Mouse (Mus musculus) neural tube, embryonic 11.5 days (tissue): ENCODE data around the gene Itpr1. TPM values are rescaled to one million over a fixed set of nuclear protein-coding genes. Genes with fewer than 3 reads are reported as not detected.

Experiments used
- ATAC-seq: fragments of 200-750 bp; cut with Nextera tagmentation; 2 replicates; pipeline ENCODE4 v1.8.0; 2017; ENCODE audit warnings: moderate number of reproducible peaks, mild to moderate bottlenecking, moderate TSS enrichment, moderate library complexity; ENCODE audit not compliant: insufficient read depth, low FRiP score, low TSS enrichment
- DNase-seq: peaks from one replicate; pipeline ENCODE4 v3.0.0-alpha.2; 2015; ENCODE audit warnings: low spot score
- H3K27ac ChIP-seq: fragments of 300-500 bp; sonication (generic); 2 replicates; pipeline ENCODE4 v1.5.1; 2014; ENCODE audit warnings: low read depth, mild to moderate bottlenecking, low read length
- H3K27me3 ChIP-seq: fragments of 300-500 bp; sonication (generic); 2 replicates; pipeline ENCODE4 v1.6.1; 2014; ENCODE audit warnings: mild to moderate bottlenecking, low read length, mixed read lengths; ENCODE audit not compliant: control insufficient read depth, insufficient read depth
- H3K36me3 ChIP-seq: fragments of 300-500 bp; sonication (generic); 2 replicates; pipeline ENCODE4 v1.6.1; 2014; ENCODE audit warnings: mild to moderate bottlenecking, low read length, moderate library complexity, mixed read lengths; ENCODE audit not compliant: control insufficient read depth, insufficient read depth
- H3K4me1 ChIP-seq: fragments of 300-500 bp; sonication (generic); 2 replicates; pipeline ENCODE4 v1.6.1; 2014; ENCODE audit warnings: low read length, mixed read lengths; ENCODE audit not compliant: control insufficient read depth, insufficient read depth
- H3K4me2 ChIP-seq: fragments of 300-500 bp; sonication (generic); 2 replicates; pipeline ENCODE4 v1.6.1; 2014; ENCODE audit warnings: low read depth, mild to moderate bottlenecking, moderate library complexity
- H3K4me3 ChIP-seq: fragments of 300-500 bp; sonication (generic); 2 replicates; pipeline ENCODE4 v1.5.1; 2014; ENCODE audit warnings: low read depth, low read length
- H3K9ac ChIP-seq: fragments of 300-500 bp; sonication (generic); 2 replicates; pipeline ENCODE4 v1.6.1; 2014; ENCODE audit warnings: mild to moderate bottlenecking, low read length
- H3K9me3 ChIP-seq: fragments of 300-500 bp; sonication (generic); 2 replicates; pipeline ENCODE4 v1.6.1; 2016; ENCODE audit warnings: low read length; ENCODE audit not compliant: control insufficient read depth
- WGBS: fragments of 180-500 bp; shearing (Covaris S2); extraction: QIAGEN DNeasy Blood & Tissue Kit; methylation state at CpG from one replicate; pipeline ENCODE4 v1.1.7; 2014; 5-methylcytosine and 5-hydroxymethylcytosine counted together
- polyA plus RNA-seq: library from polyadenylated mRNA; unstranded; fragments of >200 nt; fragmentation: Nextera tagmentation; extraction: Ambion mirVana; gene quantifications from 2 replicates; pipeline ENCODE4 v1.2.1, GENCODE M21; 2014

The Itpr1 gene
- polyA plus RNA-seq, 1 experiment from 2014 or later, result 8.4 TPM

DNA sequence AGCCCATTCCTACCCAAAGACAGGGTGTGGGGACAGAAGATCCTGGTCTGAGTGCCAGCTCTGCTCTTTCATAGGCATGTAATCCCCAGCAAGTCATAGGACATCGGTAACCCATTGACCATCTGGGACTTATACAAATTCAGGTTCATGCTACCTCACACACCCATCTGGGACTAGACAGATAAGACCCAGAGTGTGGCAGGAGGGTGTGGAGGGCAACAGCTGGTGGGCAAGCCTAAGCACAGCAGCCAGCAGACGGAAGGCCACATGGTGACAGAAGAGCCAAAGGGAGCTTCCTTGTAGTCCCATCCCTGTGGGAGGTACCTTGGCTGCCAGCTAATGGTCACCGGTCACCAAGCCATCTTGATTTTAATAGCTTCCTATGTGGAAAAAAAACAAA is 316.3 kb downstream of the Itpr1 start:
- H3K27me3 ChIP-seq, result no peaks in the 10 kb centered on the region
- no peak overlapping the region for H3K4me3 ChIP-seq
- ATAC-seq, result no peak
- no peak overlapping the region for H3K27ac ChIP-seq
- no peaks in the 10 kb centered on the region for H3K9me3 ChIP-seq
- WGBS, result 91% methylated on average over 3 of the region's 3 CpGs
- H3K4me2 ChIP-seq, result no peak overlapping the region
- H3K4me1 ChIP-seq, result 0 out of 2 replicates have a peak, but pooled peaks cover 2% of the 10 kb centered on the region
- no peaks in the 10 kb centered on the region for H3K36me3 ChIP-seq
- DNase-seq, result no peak
- no peak overlapping the region for H3K9ac ChIP-seq

DNA sequence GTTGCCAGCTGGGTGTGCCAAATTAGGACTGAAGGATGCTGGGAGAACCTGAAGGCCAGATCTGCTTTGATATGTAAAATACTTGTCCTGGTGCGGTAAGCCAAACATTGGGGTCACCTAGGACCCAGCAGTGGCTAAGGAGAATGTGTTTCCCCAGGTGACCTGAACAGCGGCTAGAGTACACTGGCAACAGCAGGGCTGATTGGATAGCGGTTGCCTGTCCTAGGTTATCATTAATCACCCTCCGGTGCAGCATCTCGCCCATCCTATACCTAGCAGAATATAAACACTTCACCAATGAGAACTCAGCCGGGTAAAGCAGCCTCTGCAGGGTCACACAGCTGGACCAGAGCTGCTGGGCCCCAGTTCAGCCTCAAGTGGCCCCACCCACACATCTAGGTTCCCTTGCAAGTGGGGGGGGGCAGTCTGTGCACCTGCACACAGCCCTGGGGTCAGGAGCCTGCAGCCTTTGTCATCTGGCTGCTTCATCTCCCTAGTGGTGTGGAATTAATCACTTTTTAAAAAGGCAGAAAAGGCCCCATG is 318.0 kb downstream of the Itpr1 start:
- Histone ChIP-seq H3K4me3 (no peak overlapping the region), H3K27me3 (no peaks in the 10 kb centered on the region), H3K9me3 (no peaks in the 10 kb centered on the region), H3K4me1 (0 out of 2 replicates have a peak, but pooled peaks cover 2% of the 10 kb centered on the region), H3K36me3 (no peaks in the 10 kb centered on the region), H3K4me2 (no peak overlapping the region), H3K9ac (no peak overlapping the region), H3K27ac (0 out of 2 replicates have a peak overlapping the region, but pooled peaks have one; percentile 29)
- ATAC-seq (peak; percentile 80), DNase-seq (peak; percentile 28)
- 40% methylated on average over 6 of the region's 6 CpGs for WGBS

DNA sequence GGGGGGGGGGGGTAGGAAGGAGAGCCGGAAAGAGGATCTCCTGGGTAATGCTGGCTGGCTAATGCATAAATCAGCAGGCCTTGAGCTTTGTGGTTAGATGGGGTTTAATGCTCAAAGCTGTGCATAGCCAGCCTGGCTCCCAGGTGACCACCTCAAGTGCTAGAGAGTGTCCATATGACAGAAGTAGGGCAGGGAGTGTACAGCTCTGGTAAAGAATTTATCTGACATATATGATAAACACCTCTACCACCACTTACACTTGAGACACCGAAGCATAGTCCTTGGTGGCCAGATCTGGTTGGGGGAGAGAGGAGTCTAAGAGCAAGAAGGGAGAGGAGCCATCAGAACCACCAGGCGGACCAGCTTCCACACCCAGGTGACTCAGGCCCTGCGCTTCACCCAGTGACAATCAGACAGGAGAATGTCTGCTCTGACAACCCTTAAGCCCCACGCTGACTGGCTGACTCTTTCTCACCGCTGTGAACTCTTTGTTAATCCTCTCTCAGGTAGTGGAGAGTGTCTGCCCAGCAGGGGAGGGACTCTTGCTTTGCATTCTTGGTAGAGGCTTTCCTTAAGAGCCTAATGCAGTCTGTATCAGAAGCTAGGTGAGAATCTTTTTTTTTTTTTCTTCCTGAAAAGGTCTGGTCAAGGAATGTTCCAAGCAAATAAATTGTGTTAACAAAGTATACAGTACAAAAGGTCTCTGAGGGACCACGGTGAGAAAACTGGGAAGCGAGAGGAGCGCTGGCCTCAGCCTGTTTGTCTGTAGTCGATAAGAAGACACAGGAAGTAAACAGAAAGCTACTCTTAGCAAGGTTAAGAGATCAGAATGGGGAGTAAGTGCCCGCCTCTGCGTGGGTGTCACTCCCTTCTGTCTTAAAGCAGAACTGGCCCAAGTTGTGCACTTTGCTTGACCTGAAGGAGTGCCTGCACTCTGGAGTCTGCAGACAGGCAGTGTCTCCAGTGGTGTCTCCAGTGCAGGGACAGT is 318.7 kb downstream of the Itpr1 start:
- H3K4me1 ChIP-seq, result 0 out of 2 replicates have a peak, but pooled peaks cover 2% of the 10 kb centered on the region
- no peak overlapping the region for H3K9ac ChIP-seq
- ATAC-seq, result peak; percentile 56; the same call in 1 of the 2 replicates
- H3K4me2 ChIP-seq, result no peak overlapping the region
- no peaks in the 10 kb centered on the region for H3K27me3 ChIP-seq
- H3K27ac ChIP-seq, result no peak overlapping the region
- no peak overlapping the region for H3K4me3 ChIP-seq
- no peak for DNase-seq
- no peaks in the 10 kb centered on the region for H3K36me3 ChIP-seq
- 44% methylated on average over 12 of the region's 12 CpGs for WGBS
- H3K9me3 ChIP-seq, result no peaks in the 10 kb centered on the region

DNA sequence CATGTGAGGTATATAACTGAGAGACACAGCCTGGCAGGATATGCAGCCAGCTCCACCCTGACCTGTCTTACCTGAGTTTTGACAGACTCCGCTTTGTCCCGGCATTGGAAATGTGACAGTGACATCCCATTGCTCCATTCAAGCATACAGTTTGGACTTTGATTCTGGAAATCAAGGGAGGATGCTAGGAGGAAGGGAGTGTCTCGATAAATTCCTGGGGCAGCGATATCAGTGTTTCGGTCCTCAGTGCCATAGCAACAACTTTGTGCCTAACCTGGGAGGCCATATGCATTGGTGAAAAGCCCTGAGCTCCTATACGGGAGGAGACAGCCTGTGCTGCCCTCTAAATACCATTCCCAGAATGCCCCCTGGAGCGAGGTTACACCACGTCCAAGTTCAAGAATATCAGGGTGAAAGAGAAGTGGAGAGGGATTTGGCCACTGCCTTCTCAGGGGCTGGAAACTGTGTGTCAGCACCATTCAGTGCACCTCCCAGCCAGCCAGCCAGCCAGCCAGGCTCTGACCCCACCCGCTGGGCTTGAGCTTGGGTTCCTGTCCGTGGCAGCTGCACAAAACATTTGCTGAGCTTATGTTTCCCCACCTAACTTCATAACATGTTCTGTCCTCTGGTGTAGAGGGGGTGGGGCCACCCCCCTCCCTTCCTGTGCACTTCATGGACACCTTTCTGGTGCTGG is 319.7 kb downstream of the Itpr1 start:
- Histone ChIP-seq H3K27ac (no peak overlapping the region), H3K4me1 (0 out of 2 replicates have a peak, but pooled peaks cover 2% of the 10 kb centered on the region), H3K4me3 (no peak overlapping the region), H3K9me3 (no peaks in the 10 kb centered on the region), H3K9ac (no peak overlapping the region), H3K4me2 (no peak overlapping the region), H3K27me3 (no peaks in the 10 kb centered on the region), H3K36me3 (no peaks in the 10 kb centered on the region)
- no peak for DNase-seq
- ATAC-seq, result no peak
- WGBS, result 87% methylated on average over 10 of the region's 10 CpGs

DNA sequence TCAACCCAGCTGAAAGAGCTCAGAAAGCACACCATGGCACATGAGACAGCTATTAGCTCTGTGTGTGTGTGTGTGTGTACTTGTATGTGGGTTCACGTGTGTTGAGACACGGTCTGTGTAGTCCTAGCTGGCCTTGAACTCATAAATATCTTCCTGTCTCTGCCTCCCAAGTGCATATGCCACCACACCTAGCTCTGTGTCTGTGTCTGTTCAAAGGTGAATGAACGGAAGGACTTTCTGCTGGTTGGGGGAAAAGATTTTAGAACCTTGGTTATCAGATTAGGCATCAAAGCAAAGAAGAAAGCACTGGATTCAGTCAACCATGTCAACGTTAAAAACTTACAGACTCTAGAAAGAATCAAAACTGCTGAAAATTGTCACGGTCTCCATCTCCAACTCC is 321.2 kb downstream of the Itpr1 start:
- no peak for DNase-seq
- no peaks in the 10 kb centered on the region for H3K36me3 ChIP-seq
- H3K4me2 ChIP-seq, result no peak overlapping the region
- no peak overlapping the region for H3K27ac ChIP-seq
- H3K4me1 ChIP-seq, result 0 out of 2 replicates have a peak, but pooled peaks cover 2% of the 10 kb centered on the region
- H3K9me3 ChIP-seq, result no peaks in the 10 kb centered on the region
- H3K4me3 ChIP-seq, result no peak overlapping the region
- no peak for ATAC-seq
- no peaks in the 10 kb centered on the region for H3K27me3 ChIP-seq
- H3K9ac ChIP-seq, result no peak overlapping the region
- WGBS, result 89% methylated on average over 5 of the region's 5 CpGs

DNA sequence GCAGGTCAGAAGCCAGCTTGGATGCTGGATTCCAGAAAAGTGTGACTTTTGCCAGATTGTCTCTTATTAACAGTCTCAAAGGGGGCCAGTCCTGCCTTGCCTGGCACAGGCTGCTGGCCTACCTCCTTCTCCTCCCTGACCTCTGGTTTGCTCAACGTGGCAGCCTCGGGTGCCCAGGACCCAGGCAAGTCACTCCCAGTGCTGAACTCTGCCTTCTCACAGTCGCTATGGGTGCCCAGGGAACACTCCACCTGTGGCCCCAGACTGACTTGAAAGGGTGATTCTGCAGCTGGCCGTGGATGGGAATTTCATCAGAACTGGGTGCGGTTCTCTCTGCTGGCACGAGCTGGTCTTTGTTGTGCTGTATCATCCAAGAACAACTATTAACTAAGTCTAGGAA is 321.7 kb downstream of the Itpr1 start:
- DNase-seq, result no peak
- H3K9me3 ChIP-seq, result no peaks in the 10 kb centered on the region
- H3K36me3 ChIP-seq, result no peaks in the 10 kb centered on the region
- H3K27me3 ChIP-seq, result no peaks in the 10 kb centered on the region
- no peak overlapping the region for H3K4me2 ChIP-seq
- no peak overlapping the region for H3K9ac ChIP-seq
- WGBS, result 86% methylated on average over 6 of the region's 6 CpGs
- H3K4me1 ChIP-seq, result 0 out of 2 replicates have a peak, but pooled peaks cover 2% of the 10 kb centered on the region
- H3K27ac ChIP-seq, result no peak overlapping the region
- no peak overlapping the region for H3K4me3 ChIP-seq
- ATAC-seq, result no peak

DNA sequence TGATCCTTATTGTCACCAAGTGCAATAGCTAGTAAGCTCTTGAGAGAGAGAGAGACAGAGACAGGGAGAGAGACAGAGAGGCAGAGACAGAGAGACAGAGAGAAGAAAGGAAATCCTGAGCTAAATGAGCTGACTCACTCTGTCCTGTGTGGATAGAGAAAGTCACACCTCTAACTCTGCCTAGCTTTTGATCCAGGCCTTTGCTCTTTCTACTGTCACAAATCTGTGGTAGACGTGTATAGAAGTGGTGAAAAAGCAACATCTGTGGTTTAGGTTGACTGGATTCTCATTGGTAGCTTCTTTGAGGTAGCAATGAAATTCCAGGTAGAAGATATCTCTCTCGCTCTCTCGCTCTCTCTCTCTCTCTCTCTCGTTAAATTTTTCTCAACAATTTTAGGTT is 322.4 kb downstream of the Itpr1 start:
- no peak overlapping the region for H3K27ac ChIP-seq
- H3K4me1 ChIP-seq, result 0 out of 2 replicates have a peak, but pooled peaks cover 2% of the 10 kb centered on the region
- no peak overlapping the region for H3K4me2 ChIP-seq
- H3K9ac ChIP-seq, result no peak overlapping the region
- no peak overlapping the region for H3K4me3 ChIP-seq
- H3K27me3 ChIP-seq, result no peaks in the 10 kb centered on the region
- no peak for ATAC-seq
- H3K36me3 ChIP-seq, result no peaks in the 10 kb centered on the region
- no peak for DNase-seq
- no peaks in the 10 kb centered on the region for H3K9me3 ChIP-seq
- 93% methylated on average over 4 of the region's 4 CpGs for WGBS

DNA sequence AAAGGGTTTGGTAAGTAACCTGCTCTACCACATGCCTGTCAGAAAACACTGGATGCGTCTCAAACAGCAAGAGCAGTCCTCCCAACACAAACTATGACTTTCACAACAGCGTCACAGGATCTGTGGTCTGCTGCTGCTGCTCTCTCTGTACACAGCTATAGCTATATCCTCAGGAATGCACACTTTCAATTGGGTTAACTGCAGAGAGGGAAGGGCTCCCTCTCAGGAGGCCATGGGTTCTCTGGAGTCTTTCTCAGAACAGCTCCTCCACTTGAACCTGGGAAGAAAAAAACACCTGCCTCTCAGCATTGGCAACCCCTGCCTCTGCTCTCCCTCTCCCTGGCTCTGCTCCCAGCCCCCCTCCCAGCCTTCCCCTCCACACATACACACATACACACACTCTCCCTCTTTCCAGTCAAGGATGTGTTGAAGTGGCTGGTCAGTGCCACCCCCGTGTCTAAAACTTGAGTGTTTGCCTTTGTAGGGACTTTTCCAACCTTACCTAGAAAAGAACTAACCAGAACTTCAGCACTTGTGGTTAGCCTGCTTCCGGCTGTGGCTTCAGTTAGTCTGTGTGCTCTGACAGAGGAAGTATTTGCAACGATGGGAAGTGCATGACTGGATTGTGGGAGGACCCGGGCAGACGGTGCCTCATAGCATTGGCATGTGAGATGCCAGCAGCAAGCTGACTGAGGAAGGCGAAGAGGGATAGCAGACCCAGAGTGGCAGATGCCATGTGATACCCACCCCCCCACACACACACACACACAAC is 323.8 kb downstream of the Itpr1 start:
- Histone ChIP-seq H3K9me3 (no peaks in the 10 kb centered on the region), H3K4me3 (no peak overlapping the region), H3K4me2 (no peak overlapping the region), H3K4me1 (no peaks in the 10 kb centered on the region), H3K27ac (no peak overlapping the region), H3K9ac (no peak overlapping the region), H3K27me3 (no peaks in the 10 kb centered on the region), H3K36me3 (no peaks in the 10 kb centered on the region)
- no peak for ATAC-seq
- 89% methylated on average over 8 of the region's 8 CpGs for whole genome bisulfite sequencing
- DNase-seq, result no peak
